Mouse (Mus musculus) C2C12 (cell line): ENCODE measurements around the gene Galns.

Experiments used
- CEBPB ChIP-seq: IDR thresholded peaks from one replicate; pipeline ENCODE4 v1.6.1; 2011; ENCODE audit warnings: low read depth, mild to moderate bottlenecking, control low read depth, moderate library complexity
- CTCF ChIP-seq: IDR thresholded peaks from one replicate; pipeline ENCODE4 v1.5.1; 2011; ENCODE audit not compliant: control insufficient read depth, insufficient read depth, insufficient read length
- FOSL1 ChIP-seq: IDR thresholded peaks from one replicate; pipeline ENCODE4 v1.8.0; 2011; ENCODE audit warnings: mild to moderate bottlenecking, low read length; ENCODE audit not compliant: poor library complexity, insufficient read depth, severe bottlenecking
- MAX ChIP-seq: IDR thresholded peaks from one replicate; pipeline ENCODE4 v1.6.1; 2011; ENCODE audit warnings: mild to moderate bottlenecking, control low read depth
- MYOD1 ChIP-seq: IDR thresholded peaks from one replicate; pipeline ENCODE4 v1.6.1; 2011; ENCODE audit warnings: low read depth; ENCODE audit not compliant: control insufficient read depth, insufficient read length
- MYOG ChIP-seq: IDR thresholded peaks from one replicate; pipeline ENCODE4 v1.6.1; 2011; ENCODE audit not compliant: control insufficient read depth, insufficient read length; ENCODE audit errors: extremely low read depth
- USF1 ChIP-seq: IDR thresholded peaks from one replicate; pipeline ENCODE4 v1.6.1; 2011; ENCODE audit warnings: low read depth, mild to moderate bottlenecking, control low read depth, moderate library complexity

DNA sequence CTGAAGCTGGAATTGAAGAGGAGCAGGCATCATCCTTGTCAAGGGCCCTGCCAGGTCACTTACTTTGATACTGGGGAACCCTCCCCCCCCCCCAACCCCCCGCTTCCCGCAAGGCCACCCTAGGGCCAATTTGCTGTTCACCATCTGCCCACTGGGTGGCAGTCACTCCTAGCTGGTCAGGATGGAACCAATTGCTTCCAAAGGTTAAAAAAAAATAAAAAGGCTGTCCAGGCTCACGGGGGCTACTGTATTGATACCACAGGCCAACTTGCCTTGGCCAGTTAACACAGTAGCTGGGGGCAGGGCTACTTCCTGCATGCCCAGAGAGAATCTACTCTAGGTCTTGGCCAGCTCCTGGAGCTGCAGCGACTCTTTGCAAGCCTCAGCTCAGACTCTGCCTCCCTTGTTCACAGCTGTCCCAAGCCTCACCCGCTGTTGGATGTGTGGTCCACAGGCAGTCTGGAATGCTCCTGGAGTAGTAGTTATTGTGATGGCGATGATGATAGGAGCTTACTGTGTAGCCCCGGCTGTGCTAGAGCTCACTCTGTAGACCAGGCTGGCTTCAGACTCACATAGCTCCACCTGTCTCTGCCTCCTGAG, 6.8 kb upstream of the Galns start:
- no peak for TF ChIP-seq USF1
- TF ChIP-seq CTCF = peak; percentile 45
- TF ChIP-seq MAX = no peak
- no peak for TF ChIP-seq MYOD1
- TF ChIP-seq MYOG = no peak
- TF ChIP-seq FOSL1 = no peak
- no peak for TF ChIP-seq CEBPB
